Mouse (Mus musculus) R1 (cell line): ENCODE measurements around the gene Col7a1.

Experiments
- DNase-seq: peaks from one replicate; pipeline ENCODE4 v3.0.0-alpha.2; 2018; ENCODE audit warnings: low read depth, low spot score

Gene Col7a1

GRCm38 (mm10) chr9:109021428-109021827 is 68.0 kb downstream of the Col7a1 start:
- DNase-seq = no peak

DNA sequence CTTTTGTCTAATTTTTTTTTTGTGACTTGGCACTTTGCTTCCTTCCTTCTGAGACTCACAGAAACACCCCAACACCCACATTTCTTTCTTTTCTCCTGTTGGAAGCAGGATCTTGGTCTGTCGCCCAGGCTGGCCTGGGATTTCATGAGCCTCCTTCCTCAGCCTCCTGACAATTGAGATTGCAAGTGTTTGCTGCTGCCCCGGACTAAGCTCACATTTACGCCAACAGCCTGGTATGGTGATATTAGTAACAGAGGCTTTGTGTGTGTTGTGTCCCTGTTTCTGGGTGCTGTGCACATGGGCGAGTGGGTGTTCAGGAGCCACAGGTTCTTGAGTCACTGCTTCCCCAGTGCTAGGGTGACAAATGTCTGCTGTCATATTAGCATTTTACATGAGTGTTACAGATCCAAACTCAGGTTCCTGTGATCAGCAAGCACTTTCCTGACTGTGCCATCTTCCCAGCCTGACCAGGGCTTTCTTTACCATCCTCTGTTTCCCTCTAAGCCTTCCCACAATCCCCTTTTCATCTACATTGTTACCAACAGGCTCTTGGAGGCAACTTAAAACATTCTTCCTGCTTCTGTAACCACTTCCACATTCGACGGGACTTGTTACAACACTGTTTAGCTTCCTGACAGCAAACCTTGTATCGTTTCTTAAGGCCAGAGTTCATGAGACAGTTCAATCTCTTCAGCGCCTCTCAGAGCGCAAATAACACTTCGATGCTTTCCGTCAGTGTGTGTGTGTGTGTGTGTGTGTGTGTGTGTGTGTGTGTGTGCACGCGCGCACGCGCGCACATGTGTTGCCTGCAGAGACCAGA is 69.7 kb downstream of the Col7a1 start:
- no peak for DNase-seq

- DNase-seq = no peak
Measured at GRCm38 (mm10) chr9:109027521-109027920, 74.1 kb downstream of the Col7a1 start.

DNA sequence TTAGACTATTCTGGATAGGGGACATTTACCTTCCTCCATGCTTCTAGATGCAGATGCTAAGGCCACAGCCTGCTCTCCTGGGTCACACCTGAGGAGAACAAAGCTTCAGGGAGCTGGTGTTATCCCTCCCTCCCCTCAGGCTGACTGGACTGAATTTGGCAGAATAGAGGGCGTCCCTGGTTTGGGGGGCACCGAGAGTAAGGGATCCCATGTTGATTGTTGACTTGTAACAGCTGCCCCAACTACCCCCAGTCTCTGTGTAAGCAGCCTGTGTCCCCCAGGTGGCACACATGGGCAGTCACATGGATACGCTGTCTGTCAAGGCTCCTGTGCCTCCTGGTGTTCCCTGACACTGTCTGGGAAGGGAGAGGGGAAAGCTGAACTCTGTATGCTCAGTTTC is 75.0 kb downstream of the Col7a1 start:
- DNase-seq = no peak

DNA sequence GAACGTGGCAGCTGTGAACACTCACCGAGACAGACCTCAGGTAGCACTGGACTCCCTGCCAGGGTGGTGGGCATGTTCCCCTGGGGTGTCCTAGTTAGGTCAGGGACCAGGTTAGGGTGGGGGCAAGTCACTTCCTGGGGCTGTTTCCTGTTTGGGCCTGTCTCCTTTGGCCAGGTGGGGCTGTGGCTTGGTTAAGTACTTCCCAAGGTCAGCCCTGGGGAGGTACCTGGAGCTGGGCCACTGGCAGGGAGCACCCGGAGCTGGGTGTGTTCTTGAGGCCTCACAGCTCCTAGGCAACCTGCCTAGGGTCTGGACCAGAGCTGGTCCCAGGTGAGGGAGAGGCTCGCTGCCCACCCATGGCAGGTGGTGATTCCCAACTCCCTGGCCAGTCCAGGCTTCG is 75.5 kb downstream of the Col7a1 start:
- DNase-seq = no peak

- DNase-seq = no peak
Measured at GRCm38 (mm10) chr9:109030312-109030711, 76.9 kb downstream of the Col7a1 start.

DNA sequence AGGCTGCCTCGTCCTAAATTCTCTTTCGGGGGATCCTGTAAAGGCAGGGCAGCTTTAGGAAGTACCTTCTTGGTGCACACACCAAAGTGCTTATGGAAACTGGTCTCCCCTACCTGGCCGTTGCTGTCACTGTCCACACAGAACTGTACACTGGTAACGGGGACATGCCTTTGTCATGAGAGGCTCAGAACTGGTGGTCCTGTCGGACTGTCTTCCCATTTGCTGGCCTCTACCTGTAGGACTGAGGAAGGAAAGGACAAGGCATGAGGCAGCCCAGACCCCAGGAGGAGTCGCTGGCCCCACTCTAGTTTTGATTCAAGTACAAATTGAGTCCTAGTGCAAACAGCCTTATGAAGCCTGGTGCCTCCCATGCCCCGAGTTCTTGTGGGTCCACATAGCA is 77.6 kb downstream of the Col7a1 start:
- DNase-seq = no peak

GRCm38 (mm10) chr9:109031686-109032085 is 78.3 kb downstream of the Col7a1 start:
- DNase-seq = no peak

DNA sequence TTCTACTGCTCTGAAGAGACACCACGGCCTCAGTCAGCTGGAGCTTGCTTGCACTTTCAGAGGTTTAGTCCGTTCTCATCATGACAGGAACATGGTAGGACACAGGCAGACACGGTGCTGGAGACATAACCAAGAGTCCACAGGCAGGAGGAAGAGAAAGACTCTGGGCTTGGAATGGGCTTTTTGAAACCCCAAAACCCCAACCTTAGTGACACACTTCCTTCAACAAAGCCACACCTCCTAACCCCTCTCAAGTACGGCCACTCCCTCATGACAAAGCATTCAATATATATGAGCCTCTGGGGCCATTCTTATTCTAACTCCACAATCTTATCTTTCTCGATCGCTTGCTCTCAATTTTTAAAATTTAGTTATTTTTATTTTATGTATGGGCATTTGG is 79.0 kb downstream of the Col7a1 start:
- no peak for DNase-seq
